Mouse (Mus musculus): ENCODE measurements around the gene Ifitm6. TPM values are rescaled to one million over a fixed set of nuclear protein-coding genes. Genes with fewer than 3 reads are reported as not detected.

Ifitm6 gene
- polyA plus RNA-seq, 1 experiment from 2014 or later: not detected

GRCm38 (mm10) chr7:140967862-140968591 is 49.7 kb downstream of the Ifitm6 start:
- DNase-seq (ENCODE audit: low spot score) (peak; percentile 71), ATAC-seq (replicated peaks; ENCODE audit: insufficient number of reproducible peaks, low FRiP score, low TSS enrichment, low read depth) (0 out of 2 replicates have a peak, but pooled peaks have one; percentile 54)
- H3K4me1 ChIP-seq (ENCODE audit: control insufficient read depth, insufficient read depth, low read length): peaks cover 3% of the 10 kb centered on the region
- no peak overlapping the region for H3K4me3 ChIP-seq (ENCODE audit: low read depth, low read length)
- H3K27me3 ChIP-seq (ENCODE audit: control insufficient read depth, insufficient read depth, low read length): no peaks in the 10 kb centered on the region
- no peak overlapping the region for H3K27ac ChIP-seq (replicated peaks; ENCODE audit: low read depth, low read length)
- H3K36me3 ChIP-seq (replicated peaks; ENCODE audit: control insufficient read depth, insufficient read depth, low read depth, low read length): no peaks in the 10 kb centered on the region
- no peak overlapping the region; the same call in 1 of the 2 replicates for H3K4me2 ChIP-seq (ENCODE audit: low read depth, low read length)
- H3K9me3 ChIP-seq (replicated peaks; ENCODE audit: control insufficient read depth, low read length): no peaks in the 10 kb centered on the region
- WGBS: 5% methylated on average over 14 of the region's 14 CpGs
- no peak overlapping the region for H3K9ac ChIP-seq (replicated peaks; ENCODE audit: low read length)

- H3K9ac ChIP-seq (replicated peaks; ENCODE audit: low read length): no peak within 1 kb of the TSS
- no peak for DNase-seq (ENCODE audit: low spot score)
- ATAC-seq (replicated peaks; ENCODE audit: insufficient number of reproducible peaks, low FRiP score, low TSS enrichment, low read depth): no peak
- 79% methylated on average over 4 of the region's 4 CpGs for WGBS
- no peaks in the 10 kb centered on the region for H3K9me3 ChIP-seq (replicated peaks; ENCODE audit: control insufficient read depth, low read length)
- no peak within 1 kb of the TSS; the same call in 1 of the 2 replicates for H3K4me2 ChIP-seq (ENCODE audit: low read depth, low read length)
- no peak within 1 kb of the TSS for H3K4me3 ChIP-seq (ENCODE audit: low read depth, low read length)
- H3K36me3 ChIP-seq (replicated peaks; ENCODE audit: control insufficient read depth, insufficient read depth, low read depth, low read length): no peaks in the 10 kb centered on the region
- H3K4me1 ChIP-seq (ENCODE audit: control insufficient read depth, insufficient read depth, low read length): peaks cover 3% of the 10 kb centered on the region
- H3K27ac ChIP-seq (replicated peaks; ENCODE audit: low read depth, low read length): no peak within 1 kb of the TSS
- H3K27me3 ChIP-seq (ENCODE audit: control insufficient read depth, insufficient read depth, low read length): no peaks in the 10 kb centered on the region
These were observed 50.8 kb downstream of the Ifitm6 start, which contains the start of gene Ifitm1 for GRCm38 (mm10) chr7:140966921-140967320. Gene Ifitm1, plus strand, starts transcription at chr7:140967221.

Other genes starting within 250 kb of the Ifitm6 start
- 0.14 and 0.38 TPM in 2 replicates for gene Syce1, start 230.1 kb downstream of the Ifitm6 start, polyA plus RNA-seq (2014; fragmentation: Nextera tagmentation; extraction: Ambion mirVana)
- 3.5 and 3.6 TPM in 2 replicates for gene Zfp941, start 195.7 kb downstream of the Ifitm6 start, polyA plus RNA-seq (2014; fragmentation: Nextera tagmentation; extraction: Ambion mirVana)
- 1.1 and 1.3 TPM in 2 replicates for gene Urah, start 182.9 kb downstream of the Ifitm6 start, polyA plus RNA-seq (2014; fragmentation: Nextera tagmentation; extraction: Ambion mirVana)
- gene Scgb1c1, start 172.4 kb downstream of the Ifitm6 start, polyA plus RNA-seq (2014; fragmentation: Nextera tagmentation; extraction: Ambion mirVana): not detected in 2 replicates
- not detected in 2 replicates for gene Odf3, start 170.1 kb downstream of the Ifitm6 start, polyA plus RNA-seq (2014; fragmentation: Nextera tagmentation; extraction: Ambion mirVana)
- gene Gm45785, start 161.6 kb downstream of the Ifitm6 start, polyA plus RNA-seq (2014; fragmentation: Nextera tagmentation; extraction: Ambion mirVana): not detected in 2 replicates
- 56.7 and 58.3 TPM in 2 replicates for gene Ric8a, start 161.0 kb downstream of the Ifitm6 start, polyA plus RNA-seq (2014; fragmentation: Nextera tagmentation; extraction: Ambion mirVana)
- 22.9 and 31.8 TPM in 2 replicates for gene Bet1l, start 160.3 kb downstream of the Ifitm6 start, polyA plus RNA-seq (2014; fragmentation: Nextera tagmentation; extraction: Ambion mirVana)
- gene Psmd13, start 136.0 kb downstream of the Ifitm6 start, polyA plus RNA-seq (2014; fragmentation: Nextera tagmentation; extraction: Ambion mirVana): 185 and 195 TPM in 2 replicates
- 17.1 and 19.3 TPM in 2 replicates for gene Sirt3, start 135.6 kb downstream of the Ifitm6 start, polyA plus RNA-seq (2014; fragmentation: Nextera tagmentation; extraction: Ambion mirVana)
- gene Cox8b, start 117.5 kb downstream of the Ifitm6 start, polyA plus RNA-seq (2014; fragmentation: Nextera tagmentation; extraction: Ambion mirVana): not detected in 2 replicates
- gene Nlrp6, start 97.0 kb downstream of the Ifitm6 start, polyA plus RNA-seq (2014; fragmentation: Nextera tagmentation; extraction: Ambion mirVana): 0.07 TPM in 1 of 2 replicates, not detected in the other
- gene Pgghg, start 76.5 kb downstream of the Ifitm6 start, polyA plus RNA-seq (2014; fragmentation: Nextera tagmentation; extraction: Ambion mirVana): 12.4 and 14.3 TPM in 2 replicates
- gene Ifitm5, start 67.6 kb downstream of the Ifitm6 start, polyA plus RNA-seq (2014; fragmentation: Nextera tagmentation; extraction: Ambion mirVana): 0.38 and 0.78 TPM in 2 replicates
- gene Gm45717, start 62.0 kb downstream of the Ifitm6 start, polyA plus RNA-seq (2014; fragmentation: Nextera tagmentation; extraction: Ambion mirVana): not detected in 2 replicates
- 595 and 632 TPM in 2 replicates for gene Ifitm2, start 61.9 kb downstream of the Ifitm6 start, polyA plus RNA-seq (2014; fragmentation: Nextera tagmentation; extraction: Ambion mirVana)
- gene Ifitm1, start 50.7 kb downstream of the Ifitm6 start, polyA plus RNA-seq (2014; fragmentation: Nextera tagmentation; extraction: Ambion mirVana): 19.9 and 20.1 TPM in 2 replicates
- gene Ifitm3, start 7.2 kb downstream of the Ifitm6 start, polyA plus RNA-seq (2014; fragmentation: Nextera tagmentation; extraction: Ambion mirVana): 29.8 and 36.5 TPM in 2 replicates
- not detected in 2 replicates for gene Gm17387, start 11.2 kb upstream of the Ifitm6 start, polyA plus RNA-seq (2014; fragmentation: Nextera tagmentation; extraction: Ambion mirVana)
- gene B4galnt4, start 43.2 kb upstream of the Ifitm6 start, polyA plus RNA-seq (2014; fragmentation: Nextera tagmentation; extraction: Ambion mirVana): 15.8 and 19.4 TPM in 2 replicates
- 3.1 and 3.5 TPM in 2 replicates for gene Pkp3, start 60.3 kb upstream of the Ifitm6 start, polyA plus RNA-seq (2014; fragmentation: Nextera tagmentation; extraction: Ambion mirVana)
- gene Sigirr, start 82.6 kb upstream of the Ifitm6 start, polyA plus RNA-seq (2014; fragmentation: Nextera tagmentation; extraction: Ambion mirVana): 1.6 and 1.8 TPM in 2 replicates
- gene Ano9, start 99.9 kb upstream of the Ifitm6 start, polyA plus RNA-seq (2014; fragmentation: Nextera tagmentation; extraction: Ambion mirVana): 1.2 and 1.3 TPM in 2 replicates
- 67.3 and 69.6 TPM in 2 replicates for gene Ptdss2, start 104.5 kb upstream of the Ifitm6 start, polyA plus RNA-seq (2014; fragmentation: Nextera tagmentation; extraction: Ambion mirVana)
- gene Rnh1, start 154.9 kb upstream of the Ifitm6 start, polyA plus RNA-seq (2014; fragmentation: Nextera tagmentation; extraction: Ambion mirVana): 82.0 and 93.5 TPM in 2 replicates
- 91.4 and 91.7 TPM in 2 replicates for gene Hras, start 176.1 kb upstream of the Ifitm6 start, polyA plus RNA-seq (2014; fragmentation: Nextera tagmentation; extraction: Ambion mirVana)
- gene Lrrc56, start 176.2 kb upstream of the Ifitm6 start, polyA plus RNA-seq (2014; fragmentation: Nextera tagmentation; extraction: Ambion mirVana): 8.2 and 8.7 TPM in 2 replicates
- 2.5 and 2.6 TPM in 2 replicates for gene Lmntd2, start 196.2 kb upstream of the Ifitm6 start, polyA plus RNA-seq (2014; fragmentation: Nextera tagmentation; extraction: Ambion mirVana)
- 33.0 and 34.5 TPM in 2 replicates for gene Rassf7, start 197.9 kb upstream of the Ifitm6 start, polyA plus RNA-seq (2014; fragmentation: Nextera tagmentation; extraction: Ambion mirVana)
- 63.4 and 76.7 TPM in 2 replicates for gene Phrf1, start 210.9 kb upstream of the Ifitm6 start, polyA plus RNA-seq (2014; fragmentation: Nextera tagmentation; extraction: Ambion mirVana)
- gene Irf7, start 248.6 kb upstream of the Ifitm6 start, polyA plus RNA-seq (2014; fragmentation: Nextera tagmentation; extraction: Ambion mirVana): 0.46 and 0.66 TPM in 2 replicates